Mouse (Mus musculus) embryo, embryonic 10 days (tissue): ENCODE results near the gene Agpat4.

Experiments used
- DNase-seq: peaks from one replicate; pipeline ENCODE4 v3.0.0-alpha.2; 2015; ENCODE audit warnings: low spot score

Agpat4 gene

GRCm38 (mm10) chr17:12228471-12228870 is 110.0 kb downstream of the Agpat4 start:
- DNase-seq = no peak

DNA sequence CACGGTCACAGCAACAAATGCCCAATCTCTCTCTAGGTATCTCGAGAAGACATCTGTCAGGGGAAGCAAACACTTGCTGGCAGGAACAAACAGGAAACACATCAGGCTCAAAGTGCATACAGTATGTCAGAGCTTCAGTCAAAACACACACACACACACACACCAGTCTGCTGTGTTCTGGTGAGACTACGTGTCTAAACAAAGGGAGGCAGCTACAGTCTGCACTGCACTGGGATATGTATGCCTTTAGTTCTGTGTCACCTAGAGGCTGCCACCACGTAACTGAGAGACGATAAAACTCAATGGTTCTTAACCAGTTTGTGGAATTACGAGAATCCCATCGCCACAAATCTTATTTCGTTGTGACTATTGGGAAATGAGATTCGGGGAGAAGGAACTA is 111.3 kb downstream of the Agpat4 start:
- no peak for DNase-seq

DNA sequence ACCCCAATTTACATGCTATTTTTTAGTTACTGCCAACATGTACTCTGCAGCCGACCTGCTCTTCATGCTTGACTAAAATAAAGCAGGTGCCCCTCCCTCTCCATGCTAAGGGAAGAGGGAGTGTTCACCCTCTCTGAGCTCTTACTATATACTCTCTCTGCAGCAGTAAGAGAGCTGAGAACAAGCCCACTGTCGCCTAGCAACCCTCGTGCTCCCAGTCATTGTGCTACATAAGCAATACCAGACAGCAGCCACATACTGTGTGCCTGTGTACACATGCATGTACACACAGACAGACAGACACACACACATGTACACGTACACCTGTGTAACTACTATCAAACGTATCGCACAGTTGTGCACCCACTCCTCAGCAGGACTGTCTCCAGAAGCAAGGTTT is 111.7 kb downstream of the Agpat4 start:
- no peak for DNase-seq

GRCm38 (mm10) chr17:12231087-12231486 is 112.6 kb downstream of the Agpat4 start:
- no peak for DNase-seq

- no peak for DNase-seq
These were observed 114.2 kb downstream of the Agpat4 start for GRCm38 (mm10) chr17:12232724-12233123.

GRCm38 (mm10) chr17:12240701-12241100 is 122.2 kb downstream of the Agpat4 start:
- DNase-seq = no peak

DNA sequence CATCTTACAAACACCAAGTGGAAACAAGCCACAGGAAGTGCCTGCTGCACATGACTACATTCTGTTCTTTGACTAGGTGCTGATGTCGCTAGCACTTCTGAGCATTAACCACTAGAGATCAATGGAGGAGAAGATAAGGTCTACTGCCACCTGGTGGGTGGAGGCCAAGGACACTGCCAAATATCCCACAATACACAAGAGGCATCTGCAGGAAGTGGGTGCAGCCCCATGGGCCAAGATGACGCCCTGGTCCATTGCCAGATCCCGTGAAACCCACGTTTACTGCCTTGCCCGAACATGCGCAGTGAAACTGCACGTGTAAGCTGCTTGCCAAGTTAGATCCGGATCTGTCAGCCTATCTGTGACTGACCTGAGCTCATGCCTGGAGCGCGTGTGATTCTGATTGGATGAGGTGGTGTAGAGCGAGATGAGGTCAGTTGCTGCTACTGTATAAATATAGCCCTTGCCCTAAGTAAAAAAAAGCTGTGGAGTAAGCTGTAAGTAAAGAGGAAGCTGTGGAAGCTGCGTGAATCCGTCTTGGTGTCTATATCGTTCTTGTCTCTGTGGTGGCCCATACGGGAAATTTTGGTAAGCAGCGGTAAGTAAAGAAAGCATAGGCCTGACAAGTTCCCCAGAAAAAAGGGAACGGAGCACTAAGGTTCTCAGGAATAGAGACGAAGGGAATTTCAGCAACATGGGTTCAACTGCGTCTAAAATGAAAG is 131.4 kb downstream of the Agpat4 start:
- DNase-seq = peak; percentile 10

DNA sequence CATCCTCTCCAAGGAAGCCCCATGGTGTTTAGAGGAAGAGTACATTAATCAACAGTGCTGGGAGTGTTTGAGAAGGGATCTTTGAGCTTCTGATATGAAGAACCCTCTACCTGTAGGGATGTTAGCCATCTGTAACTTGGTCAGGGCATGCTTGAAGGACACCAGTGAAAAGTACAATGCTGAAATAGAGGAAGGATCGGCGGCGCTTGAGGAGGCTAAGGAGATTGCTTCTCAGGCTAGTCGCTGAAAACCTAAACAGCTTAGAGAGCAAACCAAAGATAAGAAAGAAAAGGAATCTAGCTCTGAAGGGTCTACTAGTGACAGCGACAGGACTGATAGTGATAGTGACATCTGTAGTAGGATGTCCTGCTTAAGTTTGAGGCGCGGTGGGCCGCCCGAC is 132.1 kb downstream of the Agpat4 start:
- no peak for DNase-seq

- no peak for DNase-seq
These were observed 137.6 kb downstream of the Agpat4 start for GRCm38 (mm10) chr17:12256142-12256541.

DNA sequence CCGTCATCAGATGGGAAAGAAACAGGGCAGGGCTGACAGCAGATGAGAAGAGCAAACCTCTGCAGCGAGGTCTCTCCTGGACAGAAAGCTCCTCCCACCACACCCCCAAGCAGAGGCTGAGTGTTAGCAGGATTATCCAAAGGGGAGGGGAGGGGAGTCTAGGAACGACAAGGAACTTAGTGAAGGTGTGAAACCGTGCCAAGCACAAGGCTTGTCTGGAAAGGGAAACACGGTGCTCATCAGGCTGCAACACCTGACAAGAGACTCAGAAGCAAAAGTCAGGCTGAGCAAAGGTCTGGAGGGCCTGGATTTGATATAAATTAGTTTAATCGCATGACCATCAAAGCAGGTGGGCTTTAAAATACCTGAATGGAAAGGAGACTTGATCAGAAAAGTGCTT is 140.0 kb downstream of the Agpat4 start:
- DNase-seq = no peak

DNA sequence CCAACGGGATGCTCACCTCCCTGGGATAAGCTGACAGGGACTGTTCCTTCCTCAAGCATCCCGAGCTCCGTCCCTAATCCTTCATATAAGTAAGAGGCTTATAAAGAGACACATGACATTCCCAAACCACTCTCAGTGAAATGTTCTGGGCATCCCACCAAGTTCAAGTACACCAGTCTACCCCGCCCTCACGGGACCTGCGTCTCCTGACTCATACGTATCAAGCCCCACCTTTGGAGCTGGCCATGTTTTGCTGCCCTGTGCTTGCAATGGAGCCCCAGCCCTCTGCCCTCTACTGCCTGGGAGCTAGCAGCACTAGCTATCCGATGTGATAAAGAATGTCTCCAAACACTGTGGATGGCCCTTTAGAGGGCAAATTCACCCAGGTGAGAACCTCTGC is 141.5 kb downstream of the Agpat4 start:
- DNase-seq = no peak

- no peak for DNase-seq
These were observed 142.9 kb downstream of the Agpat4 start for GRCm38 (mm10) chr17:12261376-12261775.

DNA sequence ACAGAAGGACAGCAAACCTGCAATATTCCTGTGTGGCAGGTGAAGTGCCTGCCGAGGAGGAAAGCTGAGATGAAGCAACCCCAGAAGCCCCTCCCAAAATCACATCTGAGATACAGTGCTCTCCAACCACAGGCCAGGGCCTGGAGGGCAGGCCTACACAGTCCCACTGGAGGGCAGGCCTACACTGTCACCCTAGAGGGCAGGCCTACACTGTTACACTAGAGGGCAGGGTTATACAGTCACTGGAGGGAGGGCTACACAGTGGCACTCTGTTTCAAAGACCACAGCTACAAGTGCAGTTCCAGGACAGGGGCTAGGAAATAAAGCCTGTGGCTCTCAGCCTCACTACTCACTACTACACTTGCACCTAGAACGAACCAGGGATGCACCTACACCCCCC is 143.4 kb downstream of the Agpat4 start:
- DNase-seq = peak; percentile 15

DNA sequence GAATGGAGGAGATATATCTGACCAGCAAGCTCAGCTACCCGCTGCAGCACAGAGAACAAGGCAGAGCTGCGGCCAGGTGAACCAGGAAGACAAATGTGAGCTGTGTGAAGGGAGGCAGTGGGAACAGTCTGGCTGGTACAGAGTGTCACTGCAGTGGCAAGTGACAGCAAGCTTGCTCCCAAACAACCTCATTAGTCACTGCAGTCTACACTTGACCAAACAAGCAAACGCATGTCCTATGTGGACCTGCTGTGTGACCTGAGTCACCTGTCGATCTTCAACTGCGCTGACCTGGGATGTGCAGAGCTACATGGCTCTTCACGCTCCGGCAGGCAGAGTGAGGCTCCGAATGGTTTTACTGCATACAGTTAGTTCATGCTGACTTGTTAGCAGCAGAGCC is 144.3 kb downstream of the Agpat4 start:
- no peak for DNase-seq

- DNase-seq = no peak
These were observed 145.3 kb downstream of the Agpat4 start for GRCm38 (mm10) chr17:12263787-12264186.

DNA sequence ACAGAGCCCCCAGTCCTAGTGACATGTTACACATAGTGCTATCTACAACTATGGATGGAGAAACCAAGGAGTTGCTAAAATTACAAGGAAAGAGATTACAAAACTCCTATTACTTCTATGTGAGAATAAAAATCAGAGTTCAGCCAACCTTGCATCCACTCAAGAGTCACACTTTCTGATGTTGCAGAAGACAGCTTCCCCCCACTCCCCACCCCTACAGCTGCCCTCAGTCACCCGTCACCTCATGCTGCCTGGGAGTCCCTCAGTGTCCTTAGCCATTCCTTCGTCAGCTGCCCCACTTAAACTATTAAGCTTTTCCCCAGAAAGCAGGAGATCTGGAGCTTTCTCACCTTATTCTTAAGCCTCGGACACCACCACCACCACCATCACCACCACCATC is 145.8 kb downstream of the Agpat4 start:
- DNase-seq = no peak

DNA sequence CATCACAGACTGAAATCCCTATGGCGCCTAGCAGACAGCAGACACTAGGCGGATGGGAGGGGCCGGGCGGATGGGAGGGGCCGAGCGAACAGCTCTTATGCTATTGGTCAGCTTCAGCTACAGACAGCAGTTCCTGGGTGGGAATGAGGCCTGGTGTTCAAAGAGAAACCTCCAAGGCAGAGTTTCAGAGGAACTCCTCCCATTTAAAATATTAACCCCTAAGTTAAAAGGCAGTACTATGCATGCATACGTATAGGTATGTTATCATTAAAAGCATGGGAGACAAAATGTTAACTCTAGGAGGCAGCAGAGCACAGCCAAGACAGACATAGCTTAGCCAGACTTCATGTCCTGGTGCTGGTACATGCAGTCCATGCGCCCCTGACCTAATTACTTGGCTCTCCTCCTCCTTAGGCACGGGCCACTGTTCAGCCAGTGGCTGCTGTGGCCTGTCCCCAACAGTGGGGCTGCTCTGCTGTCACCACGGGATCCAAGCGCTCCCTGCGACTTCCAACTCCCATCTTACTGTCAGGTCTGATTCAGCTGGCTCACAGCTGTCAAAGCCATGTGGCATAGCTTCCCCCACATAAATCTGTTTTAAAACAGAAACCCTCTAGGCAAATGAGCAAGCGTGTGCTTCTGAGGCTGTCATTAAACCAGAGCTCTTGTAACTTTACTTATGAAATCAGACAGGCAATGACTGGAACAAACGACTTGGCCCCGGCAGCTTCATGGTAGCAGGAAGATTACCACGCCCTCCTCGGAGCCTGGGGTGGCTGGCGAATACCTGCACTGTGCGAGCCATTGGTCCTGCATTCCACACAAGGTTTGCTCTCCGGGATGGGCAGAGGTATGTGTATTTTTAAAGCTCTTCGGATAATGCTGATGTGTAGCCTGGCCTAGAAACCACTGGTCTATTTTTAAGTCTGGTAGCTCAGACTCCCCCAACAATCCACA is 147.7 kb downstream of the Agpat4 start:
- peak; percentile 61 for DNase-seq

- no peak for DNase-seq
These were observed 149.6 kb downstream of the Agpat4 start for GRCm38 (mm10) chr17:12268091-12268490.

DNA sequence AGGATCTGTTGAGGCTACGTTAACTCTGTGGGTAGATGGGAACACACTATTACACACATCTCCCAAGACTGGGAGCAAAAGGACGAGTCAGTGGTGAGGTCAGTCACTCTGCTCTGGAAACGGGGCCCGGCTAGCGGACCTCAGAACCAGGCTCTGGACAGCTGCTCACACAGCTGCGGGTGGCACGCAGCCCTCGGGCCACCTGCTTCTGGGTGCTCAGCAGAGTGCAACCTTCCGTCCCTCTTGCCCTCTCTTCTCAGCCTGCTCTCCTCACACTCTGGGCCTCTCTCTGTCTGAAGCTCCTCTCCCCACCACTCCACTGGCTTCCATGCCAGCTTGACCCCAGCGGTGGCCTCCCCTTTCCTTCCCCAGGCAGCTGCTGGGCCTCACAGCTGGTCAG is 150.0 kb downstream of the Agpat4 start:
- DNase-seq = no peak
